Mouse (Mus musculus): ENCODE measurements around the gene 2810021J22Rik. TPM values are rescaled to one million over a fixed set of nuclear protein-coding genes. Genes with fewer than 3 reads are reported as not detected.
"Not testable (repeated sequence)": the region's sequence is repeated elsewhere in the genome, so short reads cannot be mapped to it uniquely, and the experiment has no call there.

2810021J22Rik gene
- polyA plus RNA-seq (2015; fragmentation: Nextera tagmentation; extraction: Ambion mirVana), result 6.9 and 7.1 TPM in 2 replicates

DNA sequence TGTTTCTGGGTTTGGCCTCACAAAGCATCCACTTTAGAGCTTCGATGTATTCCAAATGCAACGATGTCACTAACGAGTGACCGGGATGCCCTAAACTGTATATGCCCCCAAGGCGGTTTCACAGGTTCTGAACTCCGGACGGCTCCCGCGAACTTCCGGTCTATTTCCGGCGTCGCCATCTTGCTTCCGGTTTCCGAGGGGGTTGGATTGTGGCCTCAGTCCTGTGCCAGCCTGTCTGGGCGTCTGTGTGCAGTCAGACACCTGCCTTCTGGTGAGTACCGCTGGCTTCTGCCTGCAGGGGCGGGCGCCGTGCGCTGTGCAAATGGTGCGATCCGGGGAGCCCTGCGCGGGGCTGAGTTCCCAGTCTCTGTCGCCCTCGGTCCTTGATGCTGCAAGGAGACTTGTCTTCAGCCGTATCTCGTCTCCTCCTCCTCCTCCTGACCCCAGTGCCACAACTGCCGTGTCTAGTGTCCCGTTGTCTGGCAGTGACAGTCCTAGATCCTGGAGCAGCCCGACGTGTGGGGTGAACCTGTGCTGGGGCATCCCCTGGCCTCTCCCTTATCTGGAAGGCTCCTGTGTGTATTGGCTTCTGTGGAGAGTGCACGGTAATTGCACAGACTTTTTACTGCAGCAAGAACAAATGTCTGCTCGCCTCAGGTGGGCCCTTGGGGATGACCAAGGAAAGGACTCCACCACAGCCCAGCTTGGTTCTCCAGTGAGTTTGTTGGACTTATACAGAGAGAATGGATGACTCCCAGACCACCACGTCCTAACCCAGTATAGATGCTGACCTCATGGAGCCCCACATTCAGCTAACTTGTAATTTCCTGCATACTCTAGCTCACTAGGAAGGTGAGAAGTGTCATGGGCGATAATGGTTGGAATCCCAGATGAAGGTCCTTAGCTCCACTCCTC is at the start of gene 2810021J22Rik:
Gene 2810021J22Rik (plus strand): TSS at position 178 of the 915 bp plus-strand sequence.
- 2% methylated on average over 37 of the region's 37 CpGs for WGBS

DNA sequence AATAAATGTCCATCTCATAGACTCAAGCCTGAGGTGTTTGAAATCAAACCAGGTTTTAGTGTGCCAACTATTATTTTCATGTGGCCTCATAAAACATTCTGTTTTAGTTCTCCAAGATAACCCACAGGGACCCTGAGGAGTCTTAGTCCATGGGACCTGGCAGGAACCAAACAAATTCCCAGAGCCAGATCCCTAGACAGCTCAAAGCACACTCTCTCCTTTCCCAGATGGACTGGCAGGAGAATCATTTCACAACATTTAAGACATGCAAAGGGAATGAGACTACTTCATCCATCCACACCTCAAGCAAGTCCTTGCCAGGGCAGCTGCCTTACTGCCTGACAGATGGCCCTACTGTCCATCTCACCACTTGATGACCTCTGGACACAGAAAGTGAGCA is 38.1 kb upstream of the 2810021J22Rik start, which contains the start of gene Olfr312:
Gene Olfr312 (plus strand): TSS at position 301 of the 400 bp plus-strand sequence.
- not testable (repeated sequence) for H3K4me3 ChIP-seq (ENCODE audit: low read length); H3K36me3 ChIP-seq (ENCODE audit: control insufficient read depth, insufficient read depth, low read length); H3K4me2 ChIP-seq (ENCODE audit: low read depth, low read length); H3K27me3 ChIP-seq (ENCODE audit: control insufficient read depth, insufficient read depth, low read depth, low read length); H3K9ac ChIP-seq (ENCODE audit: low read length); H3K27ac ChIP-seq (ENCODE audit: low read length); H3K9me3 ChIP-seq (ENCODE audit: control insufficient read depth, low read length); H3K4me1 ChIP-seq (replicated peaks; ENCODE audit: control insufficient read depth, insufficient read depth, low read length); ATAC-seq (ENCODE audit: low read depth)

More for the DNA sequence above, at the start of gene 2810021J22Rik:
- Histone ChIP-seq H3K4me3 (ENCODE audit: low read length) (peak within 1 kb of the TSS; percentile 81), H3K36me3 (ENCODE audit: control insufficient read depth, insufficient read depth, low read length) (0 out of 2 replicates have a peak, but pooled peaks cover 2% of the 10 kb centered on the region), H3K4me2 (ENCODE audit: low read depth, low read length) (peak within 1 kb of the TSS; percentile 84), H3K27me3 (ENCODE audit: control insufficient read depth, insufficient read depth, low read depth, low read length) (no peaks in the 10 kb centered on the region), H3K27ac (ENCODE audit: low read length) (peak within 1 kb of the TSS; percentile 55), H3K9me3 (ENCODE audit: control insufficient read depth, low read length) (no peaks in the 10 kb centered on the region), H3K4me1 (replicated peaks; ENCODE audit: control insufficient read depth, insufficient read depth, low read length) (peaks cover 7% of the 10 kb centered on the region), H3K9ac (ENCODE audit: low read length) (peak within 1 kb of the TSS; percentile 85)
- ATAC-seq (ENCODE audit: low read depth), result peak; percentile 93

GRCm38 (mm10) chr11:58829764-58830163 is 37.3 kb upstream of the 2810021J22Rik start:
- Histone ChIP-seq H3K4me1 (replicated peaks; ENCODE audit: control insufficient read depth, insufficient read depth, low read length) (no peaks in the 10 kb centered on the region), H3K9ac (ENCODE audit: low read length) (no peak overlapping the region), H3K36me3 (ENCODE audit: control insufficient read depth, insufficient read depth, low read length) (no peaks in the 10 kb centered on the region), H3K27me3 (ENCODE audit: control insufficient read depth, insufficient read depth, low read depth, low read length) (no peaks in the 10 kb centered on the region), H3K4me2 (ENCODE audit: low read depth, low read length) (no peak overlapping the region), H3K9me3 (ENCODE audit: control insufficient read depth, low read length) (no peaks in the 10 kb centered on the region), H3K27ac (ENCODE audit: low read length) (no peak overlapping the region), H3K4me3 (ENCODE audit: low read length) (no peak overlapping the region)
- WGBS, result 78% methylated on average over 3 of the region's 3 CpGs
- no peak for ATAC-seq (ENCODE audit: low read depth)

DNA sequence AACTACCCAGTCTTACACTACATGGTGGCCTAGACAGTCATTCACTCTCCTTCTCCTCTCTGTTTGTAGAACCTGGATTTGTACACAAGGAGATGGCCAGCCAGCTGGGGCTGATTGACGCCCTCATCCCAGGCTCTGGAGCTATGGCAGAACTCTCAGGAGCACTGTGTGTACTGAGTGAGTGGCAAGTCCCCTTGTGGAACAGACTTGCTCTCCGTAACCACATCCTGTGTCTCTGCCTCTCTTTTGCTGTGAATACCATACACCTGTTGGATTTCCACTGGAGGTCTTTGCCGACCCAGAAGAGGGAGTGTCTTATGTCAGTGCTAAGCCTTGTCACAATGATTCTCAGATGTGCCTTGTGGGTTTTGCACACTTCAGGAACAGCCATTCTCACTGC is 34.5 kb upstream of the 2810021J22Rik start:
- H3K4me2 ChIP-seq (ENCODE audit: low read depth, low read length); H3K27ac ChIP-seq (ENCODE audit: low read length); ATAC-seq (ENCODE audit: low read depth); H3K36me3 ChIP-seq (ENCODE audit: control insufficient read depth, insufficient read depth, low read length); H3K4me1 ChIP-seq (replicated peaks; ENCODE audit: control insufficient read depth, insufficient read depth, low read length); H3K9ac ChIP-seq (ENCODE audit: low read length); H3K9me3 ChIP-seq (ENCODE audit: control insufficient read depth, low read length); H3K4me3 ChIP-seq (ENCODE audit: low read length); H3K27me3 ChIP-seq (ENCODE audit: control insufficient read depth, insufficient read depth, low read depth, low read length): not testable (repeated sequence)
- 53% methylated on average over 3 of the region's 3 CpGs for WGBS

DNA sequence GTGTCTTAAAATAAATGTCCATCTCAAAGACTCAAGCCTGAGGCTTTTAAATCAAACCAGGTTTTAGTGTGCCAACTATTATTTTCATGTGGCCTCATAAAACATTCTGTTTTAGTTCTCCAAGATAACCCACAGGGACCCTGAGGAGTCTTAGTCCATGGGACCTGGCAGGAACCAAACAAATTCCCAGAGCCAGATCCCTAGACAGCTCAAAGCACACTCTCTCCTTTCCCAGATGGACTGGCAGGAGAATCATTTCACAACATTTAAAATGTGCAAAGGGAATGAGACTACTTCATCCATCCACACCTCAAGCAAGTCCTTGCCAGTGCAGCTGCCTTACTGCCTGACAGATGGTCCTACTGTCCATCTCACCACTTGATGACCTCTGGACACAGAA is 28.1 kb upstream of the 2810021J22Rik start, which contains the start of gene Olfr311:
Gene Olfr311 (plus strand): TSS at position 301 of the 400 bp plus-strand sequence.
- not testable (repeated sequence) for ATAC-seq (ENCODE audit: low read depth); H3K9ac ChIP-seq (ENCODE audit: low read length); H3K27ac ChIP-seq (ENCODE audit: low read length)

GRCm38 (mm10) chr11:58846919-58847461 is 20.0 kb upstream of the 2810021J22Rik start, which contains the start of gene Gm12258:
Gm12258 (plus strand) TSS chr11:58847158.
- peak; percentile 100 for ATAC-seq (ENCODE audit: low read depth)
- H3K9me3 ChIP-seq (ENCODE audit: control insufficient read depth, low read length), result no peaks in the 10 kb centered on the region
- peak within 1 kb of the TSS; percentile 73 for H3K4me3 ChIP-seq (ENCODE audit: low read length)
- H3K27me3 ChIP-seq (ENCODE audit: control insufficient read depth, insufficient read depth, low read depth, low read length), result no peaks in the 10 kb centered on the region
- H3K36me3 ChIP-seq (ENCODE audit: control insufficient read depth, insufficient read depth, low read length), result peaks cover 7% of the 10 kb centered on the region
- H3K4me1 ChIP-seq (replicated peaks; ENCODE audit: control insufficient read depth, insufficient read depth, low read length), result peaks cover 5% of the 10 kb centered on the region
- 0% methylated on average over 24 of the region's 24 CpGs for WGBS
- peak within 1 kb of the TSS; percentile 72 for H3K4me2 ChIP-seq (ENCODE audit: low read depth, low read length)
- peak within 1 kb of the TSS; percentile 78 for H3K9ac ChIP-seq (ENCODE audit: low read length)
- H3K27ac ChIP-seq (ENCODE audit: low read length), result peak within 1 kb of the TSS; percentile 21; the same call in 1 of the 2 replicates

More for the DNA sequence above, 28.1 kb upstream of the 2810021J22Rik start, which contains the start of gene Olfr311:
- H3K27me3 ChIP-seq (ENCODE audit: control insufficient read depth, insufficient read depth, low read depth, low read length); H3K4me2 ChIP-seq (ENCODE audit: low read depth, low read length); H3K36me3 ChIP-seq (ENCODE audit: control insufficient read depth, insufficient read depth, low read length); H3K4me3 ChIP-seq (ENCODE audit: low read length); H3K9me3 ChIP-seq (ENCODE audit: control insufficient read depth, low read length); H3K4me1 ChIP-seq (replicated peaks; ENCODE audit: control insufficient read depth, insufficient read depth, low read length): not testable (repeated sequence)

DNA sequence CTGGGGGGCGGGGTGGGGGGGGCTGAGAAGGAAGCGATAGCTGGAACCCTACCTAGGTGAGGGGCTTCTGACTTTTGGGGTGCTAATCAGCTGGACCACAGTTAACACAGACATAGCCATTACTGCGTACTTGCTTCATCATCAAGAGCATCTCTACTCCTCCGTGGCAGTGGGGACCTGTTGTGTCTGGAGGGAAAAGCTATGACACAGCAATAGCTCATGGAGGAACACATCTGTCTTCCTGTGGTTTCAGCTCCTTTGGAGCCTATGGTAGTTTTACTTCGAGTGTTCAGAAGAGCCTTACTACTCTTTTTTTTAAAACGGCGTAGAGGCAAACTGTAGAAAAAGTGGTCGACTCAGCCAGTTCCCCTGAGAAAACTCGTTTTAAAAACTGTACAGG is 19.4 kb upstream of the 2810021J22Rik start:
- ATAC-seq (ENCODE audit: low read depth), result no peak

DNA sequence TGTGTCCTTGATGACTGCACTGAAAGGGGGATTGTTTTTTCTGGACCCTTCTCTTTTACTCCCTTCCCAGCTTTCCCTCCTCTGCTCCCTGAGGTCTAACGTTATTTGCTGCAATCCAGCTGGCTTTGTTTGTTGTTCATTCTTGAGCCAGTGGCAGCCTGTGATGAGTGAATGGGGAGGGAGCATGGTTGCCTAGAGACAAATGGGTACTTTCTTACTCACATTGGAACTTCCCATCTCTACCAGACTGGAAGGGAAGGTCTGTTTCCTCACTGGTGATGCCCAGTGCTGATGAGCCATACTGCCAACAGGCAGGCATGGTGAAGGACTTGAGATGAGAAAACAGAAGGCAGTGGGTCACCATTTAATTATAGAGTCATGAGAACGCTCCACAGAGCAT is 17.3 kb upstream of the 2810021J22Rik start:
- no peak overlapping the region for H3K4me3 ChIP-seq (ENCODE audit: low read length)
- H3K4me2 ChIP-seq (ENCODE audit: low read depth, low read length), result no peak overlapping the region
- no peak overlapping the region for H3K9ac ChIP-seq (ENCODE audit: low read length)
- H3K9me3 ChIP-seq (ENCODE audit: control insufficient read depth, low read length), result no peaks in the 10 kb centered on the region
- peaks cover 13% of the 10 kb centered on the region for H3K36me3 ChIP-seq (ENCODE audit: control insufficient read depth, insufficient read depth, low read length)
- no peak for ATAC-seq (ENCODE audit: low read depth)
- H3K4me1 ChIP-seq (replicated peaks; ENCODE audit: control insufficient read depth, insufficient read depth, low read length), result peaks cover 5% of the 10 kb centered on the region
- H3K27me3 ChIP-seq (ENCODE audit: control insufficient read depth, insufficient read depth, low read depth, low read length), result no peaks in the 10 kb centered on the region
- WGBS, result 61% methylated on average over 2 of the region's 2 CpGs
- no peak overlapping the region for H3K27ac ChIP-seq (ENCODE audit: low read length)

More for the DNA sequence above, 19.4 kb upstream of the 2810021J22Rik start:
- H3K9ac ChIP-seq (ENCODE audit: low read length), result peak overlapping the region; percentile 78
- H3K27me3 ChIP-seq (ENCODE audit: control insufficient read depth, insufficient read depth, low read depth, low read length), result no peaks in the 10 kb centered on the region
- peak overlapping the region; percentile 73 for H3K4me3 ChIP-seq (ENCODE audit: low read length)
- H3K4me2 ChIP-seq (ENCODE audit: low read depth, low read length), result peak overlapping the region; percentile 72
- peaks cover 7% of the 10 kb centered on the region for H3K36me3 ChIP-seq (ENCODE audit: control insufficient read depth, insufficient read depth, low read length)
- no peak overlapping the region for H3K27ac ChIP-seq (ENCODE audit: low read length)
- 44% methylated on average over 9 of the region's 9 CpGs for WGBS
- no peaks in the 10 kb centered on the region for H3K9me3 ChIP-seq (ENCODE audit: control insufficient read depth, low read length)
- peaks cover 5% of the 10 kb centered on the region for H3K4me1 ChIP-seq (replicated peaks; ENCODE audit: control insufficient read depth, insufficient read depth, low read length)

DNA sequence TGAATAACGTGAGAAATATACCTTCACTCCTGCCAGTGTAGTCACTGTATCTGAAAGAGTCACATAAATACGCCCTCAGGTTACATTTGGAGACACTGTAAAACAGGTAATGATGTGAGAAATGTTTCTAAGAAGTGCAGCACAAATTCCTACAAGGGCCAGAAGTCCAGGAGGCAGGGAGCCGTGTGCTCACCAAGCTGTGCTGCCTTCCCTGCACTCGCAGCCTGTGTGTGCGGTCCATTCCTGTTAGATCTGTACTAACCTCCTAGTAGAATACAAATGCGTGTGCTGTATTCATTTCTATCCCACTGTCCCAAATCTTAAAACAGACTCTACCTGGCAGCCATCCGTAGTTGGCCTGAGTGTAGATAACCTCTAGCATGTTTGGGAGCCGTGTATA is 6.3 kb upstream of the 2810021J22Rik start:
- 96% methylated on average over 8 of the region's 8 CpGs for WGBS
- H3K4me1 ChIP-seq (replicated peaks; ENCODE audit: control insufficient read depth, insufficient read depth, low read length), result no peaks in the 10 kb centered on the region
- H3K36me3 ChIP-seq (ENCODE audit: control insufficient read depth, insufficient read depth, low read length), result peaks cover 49% of the 10 kb centered on the region
- H3K4me2 ChIP-seq (ENCODE audit: low read depth, low read length), result no peak overlapping the region
- H3K27ac ChIP-seq (ENCODE audit: low read length), result no peak overlapping the region
- H3K27me3 ChIP-seq (ENCODE audit: control insufficient read depth, insufficient read depth, low read depth, low read length), result no peaks in the 10 kb centered on the region
- H3K4me3 ChIP-seq (ENCODE audit: low read length), result no peak overlapping the region
- H3K9me3 ChIP-seq (ENCODE audit: control insufficient read depth, low read length), result peaks cover 25% of the 10 kb centered on the region
- ATAC-seq (ENCODE audit: low read depth), result no peak
- no peak overlapping the region for H3K9ac ChIP-seq (ENCODE audit: low read length)

Measured in lung, embryonic 16.5 days (tissue).